8 mouse cellular contexts compared by ENCODE assay signal in genomic region chr4:137146326-137146725, GRCm38 (mm10).
"Had no signal": no experiment of that assay in that cellular context is flagged by ENCODE, and none has a peak within 500 bp of the region (broad histone marks: within the 10 kb centered on the region; RNA-seq: fewer than 3 reads in every experiment).

No protein-coding gene starts in this region.

- DNase-seq: liver, postnatal 0 days; lung, adult 2 months; lung, postnatal 14 days; lung, postnatal 36 days; right cerebral cortex, postnatal 14 days; thymus, adult 2 months; thymus, postnatal 25 days; thymus, postnatal 4 days had no signal
